Mouse (Mus musculus): ENCODE measurements around the gene Sf3b2. TPM values are rescaled to one million over a fixed set of nuclear protein-coding genes. Genes with fewer than 3 reads are reported as not detected.

Gene Sf3b2
- polyA plus RNA-seq, 1 experiment from 2014 or later, result 247 TPM

DNA sequence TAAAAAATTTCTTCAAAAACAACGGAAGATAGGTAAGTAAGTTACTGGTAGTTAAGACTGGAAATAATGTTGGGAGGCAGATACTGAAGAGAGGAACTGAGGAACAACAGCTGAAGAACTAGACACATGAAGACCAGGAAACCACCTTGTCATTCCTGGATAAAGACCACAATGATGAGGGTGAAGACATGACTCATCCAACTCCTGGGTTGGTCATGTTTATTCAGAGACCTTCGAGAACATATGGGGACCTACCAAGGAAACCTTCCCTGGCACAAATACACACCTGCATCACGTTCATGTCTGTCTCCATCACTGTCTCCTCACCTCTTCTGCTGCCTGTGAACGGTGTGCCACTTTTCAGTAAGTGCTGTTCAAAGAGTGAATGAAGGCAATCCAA, 71.2 kb downstream of the Sf3b2 start:
- no peak overlapping the region for H3K4me2 ChIP-seq (ENCODE audit: low read depth, low read length)
- no peaks in the 10 kb centered on the region for H3K36me3 ChIP-seq (ENCODE audit: control insufficient read depth, insufficient read depth, low read length)
- DNase-seq (ENCODE audit: low spot score) (no peak), ATAC-seq (ENCODE audit: low read depth) (no peak)
- H3K4me1 ChIP-seq (ENCODE audit: control insufficient read depth, insufficient read depth, low read length), result no peaks in the 10 kb centered on the region
- no peak overlapping the region for H3K9ac ChIP-seq (ENCODE audit: low read depth, low read length)
- no peak overlapping the region for H3K4me3 ChIP-seq (ENCODE audit: low read depth, low read length)
- no peak overlapping the region for H3K27ac ChIP-seq (replicated peaks; ENCODE audit: low read depth, low read length)
- WGBS, result 87% methylated on average over 4 of the region's 4 CpGs
- H3K9me3 ChIP-seq (ENCODE audit: control insufficient read depth, low read length), result no peaks in the 10 kb centered on the region
- H3K27me3 ChIP-seq (replicated peaks; ENCODE audit: control insufficient read depth, insufficient read depth, low read length), result no peaks in the 10 kb centered on the region

Other genes starting within 250 kb of the Sf3b2 start
- 2.3 and 3.0 TPM in 2 replicates for gene Rin1, start 245.0 kb downstream of the Sf3b2 start, polyA plus RNA-seq (2014; fragmentation: Nextera tagmentation; extraction: Ambion mirVana)
- 138 and 146 TPM in 2 replicates for gene Cd248, start 227.4 kb downstream of the Sf3b2 start, polyA plus RNA-seq (2014; fragmentation: Nextera tagmentation; extraction: Ambion mirVana)
- 2.6 and 3.0 TPM in 2 replicates for gene Tmem151a, start 209.9 kb downstream of the Sf3b2 start, polyA plus RNA-seq (2014; fragmentation: Nextera tagmentation; extraction: Ambion mirVana)
- 137 and 140 TPM in 2 replicates for gene Yif1a, start 206.9 kb downstream of the Sf3b2 start, polyA plus RNA-seq (2014; fragmentation: Nextera tagmentation; extraction: Ambion mirVana)
- 36.0 and 45.8 TPM in 2 replicates for gene Cnih2, start 196.9 kb downstream of the Sf3b2 start, polyA plus RNA-seq (2014; fragmentation: Nextera tagmentation; extraction: Ambion mirVana)
- 225 and 254 TPM in 2 replicates for gene Rab1b, start 188.4 kb downstream of the Sf3b2 start, polyA plus RNA-seq (2014; fragmentation: Nextera tagmentation; extraction: Ambion mirVana)
- 13.1 and 15.3 TPM in 2 replicates for gene Klc2, start 176.9 kb downstream of the Sf3b2 start, polyA plus RNA-seq (2014; fragmentation: Nextera tagmentation; extraction: Ambion mirVana)
- gene Pacs1, start 22.3 kb downstream of the Sf3b2 start, polyA plus RNA-seq (2014; fragmentation: Nextera tagmentation; extraction: Ambion mirVana), result 28.1 and 30.9 TPM in 2 replicates
- gene Gal3st3, start 2.9 kb upstream of the Sf3b2 start, polyA plus RNA-seq (2014; fragmentation: Nextera tagmentation; extraction: Ambion mirVana), result 4.0 and 4.3 TPM in 2 replicates
- not detected in 2 replicates for gene Catsper1, start 40.3 kb upstream of the Sf3b2 start, polyA plus RNA-seq (2014; fragmentation: Nextera tagmentation; extraction: Ambion mirVana)
- 7.5 and 9.2 TPM in 2 replicates for gene Cst6, start 54.1 kb upstream of the Sf3b2 start, polyA plus RNA-seq (2014; fragmentation: Nextera tagmentation; extraction: Ambion mirVana)
- 35.0 and 35.7 TPM in 2 replicates for gene Eif1ad, start 71.3 kb upstream of the Sf3b2 start, polyA plus RNA-seq (2014; fragmentation: Nextera tagmentation; extraction: Ambion mirVana)
- 375 and 387 TPM in 2 replicates for gene Banf1, start 71.7 kb upstream of the Sf3b2 start, polyA plus RNA-seq (2014; fragmentation: Nextera tagmentation; extraction: Ambion mirVana)
- gene Sart1, start 93.2 kb upstream of the Sf3b2 start, polyA plus RNA-seq (2014; fragmentation: Nextera tagmentation; extraction: Ambion mirVana), result 50.3 and 65.9 TPM in 2 replicates
- gene Tsga10ip, start 107.1 kb upstream of the Sf3b2 start, polyA plus RNA-seq (2014; fragmentation: Nextera tagmentation; extraction: Ambion mirVana), result 0.53 TPM in 1 of 2 replicates, not detected in the other
- gene Drap1, start 129.5 kb upstream of the Sf3b2 start, polyA plus RNA-seq (2014; fragmentation: Nextera tagmentation; extraction: Ambion mirVana), result 191 and 195 TPM in 2 replicates
- 51.1 and 56.1 TPM in 2 replicates for gene AI837181, start 129.7 kb upstream of the Sf3b2 start, polyA plus RNA-seq (2014; fragmentation: Nextera tagmentation; extraction: Ambion mirVana)
- gene Fosl1, start 152.1 kb upstream of the Sf3b2 start, polyA plus RNA-seq (2014; fragmentation: Nextera tagmentation; extraction: Ambion mirVana), result not detected in 2 replicates
- 5.7 and 6.1 TPM in 2 replicates for gene Ccdc85b, start 162.4 kb upstream of the Sf3b2 start, polyA plus RNA-seq (2014; fragmentation: Nextera tagmentation; extraction: Ambion mirVana)
- 75.0 and 99.0 TPM in 2 replicates for gene Fibp, start 165.2 kb upstream of the Sf3b2 start, polyA plus RNA-seq (2014; fragmentation: Nextera tagmentation; extraction: Ambion mirVana)
- gene Ctsw, start 173.1 kb upstream of the Sf3b2 start, polyA plus RNA-seq (2014; fragmentation: Nextera tagmentation; extraction: Ambion mirVana), result 0.85 and 1.5 TPM in 2 replicates
- gene Efemp2, start 178.5 kb upstream of the Sf3b2 start, polyA plus RNA-seq (2014; fragmentation: Nextera tagmentation; extraction: Ambion mirVana), result 175 and 190 TPM in 2 replicates
- gene Mus81, start 192.9 kb upstream of the Sf3b2 start, polyA plus RNA-seq (2014; fragmentation: Nextera tagmentation; extraction: Ambion mirVana), result 38.0 and 39.6 TPM in 2 replicates
- 2,353 and 2,499 TPM in 2 replicates for gene Cfl1, start 195.0 kb upstream of the Sf3b2 start, polyA plus RNA-seq (2014; fragmentation: Nextera tagmentation; extraction: Ambion mirVana)
- not detected in 2 replicates for gene 1700020D05Rik, start 208.3 kb upstream of the Sf3b2 start, polyA plus RNA-seq (2014; fragmentation: Nextera tagmentation; extraction: Ambion mirVana)
- gene Snx32, start 215.1 kb upstream of the Sf3b2 start, polyA plus RNA-seq (2014; fragmentation: Nextera tagmentation; extraction: Ambion mirVana), result 10.7 and 13.2 TPM in 2 replicates